Mouse (Mus musculus): ENCODE results near the gene Srpr.

The Srpr gene

GRCm38 (mm10) chr9:35199772-35200471 lies at the start of gene Srpr, which contains the start of gene Tirap:
Gene Srpr (plus strand): TSS chr9:35200175.
Gene Tirap (minus strand): TSS chr9:35200291.
- peak; percentile 88 to 91 for DNase-seq (ENCODE audit: low spot score in 2 of 2)

- no peak for DNase-seq (ENCODE audit: low spot score in 2 of 2)
Measured at GRCm38 (mm10) chr9:35152923-35153322, 47.1 kb upstream of the Srpr start.

DNA sequence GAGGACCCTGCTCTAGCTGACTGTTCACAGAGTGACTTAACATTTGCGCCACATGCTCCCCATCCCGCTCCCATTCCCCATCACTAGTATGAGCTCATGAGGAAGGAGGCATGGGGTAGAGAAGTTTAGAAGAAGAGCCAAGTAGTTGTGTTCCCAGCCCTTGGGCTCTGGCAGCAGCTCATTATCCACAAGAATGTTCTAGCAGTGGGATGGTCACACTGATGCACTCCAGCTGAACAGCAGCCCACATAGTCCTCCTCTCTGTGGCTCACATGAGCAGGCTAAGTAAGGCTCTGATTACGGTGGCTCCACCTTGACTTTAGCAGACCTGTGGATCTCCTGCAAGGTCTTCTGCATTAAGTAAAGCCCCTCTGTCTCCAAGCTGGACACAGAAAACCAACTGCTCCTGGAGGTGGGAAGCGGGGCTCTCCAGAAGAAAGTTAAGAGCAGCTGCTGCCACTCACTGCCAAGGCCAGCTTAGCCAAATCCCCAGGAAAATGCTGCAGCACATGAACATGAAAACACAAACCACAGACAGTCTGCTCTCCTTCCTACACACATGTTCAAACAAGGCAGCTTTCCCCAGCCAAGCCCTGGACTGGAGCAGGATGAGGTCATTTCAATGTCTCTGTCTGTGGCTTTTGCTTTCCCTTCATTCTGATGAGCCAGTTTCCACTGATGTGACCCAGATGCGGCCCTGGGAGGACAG lies 43.8 kb upstream of the Srpr start:
- no peak for DNase-seq (ENCODE audit: low spot score in 2 of 2)

DNA sequence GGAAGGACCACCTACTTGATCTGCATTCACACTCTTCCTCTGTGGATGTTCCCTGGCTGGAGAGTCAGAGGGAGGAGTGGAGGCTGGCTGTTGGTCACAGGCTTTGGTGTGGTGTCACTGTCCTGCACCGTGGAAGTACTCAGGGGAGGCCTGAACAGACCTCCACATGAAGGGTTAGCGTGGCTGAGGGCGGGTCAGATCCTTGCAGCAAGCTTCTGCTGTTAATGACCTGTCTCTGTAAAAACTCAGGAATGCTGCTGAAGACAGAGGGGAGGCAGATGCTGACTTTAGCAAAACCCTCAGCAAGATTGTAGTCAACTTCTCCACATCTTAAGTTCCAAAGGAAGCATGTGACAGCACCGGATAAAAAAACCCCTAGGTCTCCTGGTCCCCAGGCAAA lies 43.1 kb upstream of the Srpr start:
- DNase-seq (ENCODE audit: low spot score in 2 of 2) = no peak

DNA sequence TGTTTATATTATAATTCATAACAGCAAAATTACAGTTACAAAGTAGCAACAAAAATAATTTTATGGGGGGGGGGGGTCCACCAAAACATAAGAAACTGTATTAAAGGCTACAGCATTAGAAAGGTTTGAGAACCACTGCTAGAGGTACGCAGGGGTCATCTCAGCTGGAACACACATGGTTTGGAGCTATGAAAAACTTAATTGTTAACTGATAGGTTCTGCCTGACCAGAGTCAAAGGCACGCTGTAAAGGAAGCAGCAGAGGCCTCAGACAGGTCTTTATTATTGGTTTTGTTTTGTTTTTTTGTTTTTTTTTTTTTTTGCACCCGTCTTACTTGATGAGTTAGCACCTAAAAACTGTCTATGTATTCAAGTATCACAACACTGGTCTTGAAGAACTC lies 41.5 kb upstream of the Srpr start:
- no peak for DNase-seq (ENCODE audit: low spot score in 2 of 2)

- DNase-seq (ENCODE audit: low spot score in 2 of 2) = no peak
Measured at GRCm38 (mm10) chr9:35160662-35161061, 39.3 kb upstream of the Srpr start.

DNA sequence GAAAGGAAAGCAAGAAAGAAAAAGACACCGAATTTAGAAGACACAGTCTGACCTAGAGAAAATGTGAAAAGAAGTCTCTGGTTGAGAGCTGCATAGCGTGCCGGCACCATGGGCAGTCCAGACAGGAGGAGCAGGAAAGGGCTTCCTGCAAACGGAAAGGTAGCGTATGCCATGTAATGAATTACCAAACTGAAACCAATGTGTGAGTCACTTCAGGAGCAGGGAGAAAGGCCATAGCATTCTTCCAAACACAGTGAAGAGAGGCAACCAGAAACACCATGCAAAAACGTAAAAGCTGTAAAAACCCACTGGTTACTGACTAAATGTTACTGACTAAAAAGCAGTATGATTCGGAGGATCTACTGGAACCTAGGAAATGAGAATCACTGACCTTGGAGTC lies 38.3 kb upstream of the Srpr start:
- no peak for DNase-seq (ENCODE audit: low spot score in 2 of 2)

GRCm38 (mm10) chr9:35163011-35163690 lies 36.8 kb upstream of the Srpr start:
- no peak for DNase-seq (ENCODE audit: low spot score in 2 of 2)

- DNase-seq (ENCODE audit: low spot score in 2 of 2) = no peak
Measured at GRCm38 (mm10) chr9:35164142-35164874, 35.7 kb upstream of the Srpr start.

DNA sequence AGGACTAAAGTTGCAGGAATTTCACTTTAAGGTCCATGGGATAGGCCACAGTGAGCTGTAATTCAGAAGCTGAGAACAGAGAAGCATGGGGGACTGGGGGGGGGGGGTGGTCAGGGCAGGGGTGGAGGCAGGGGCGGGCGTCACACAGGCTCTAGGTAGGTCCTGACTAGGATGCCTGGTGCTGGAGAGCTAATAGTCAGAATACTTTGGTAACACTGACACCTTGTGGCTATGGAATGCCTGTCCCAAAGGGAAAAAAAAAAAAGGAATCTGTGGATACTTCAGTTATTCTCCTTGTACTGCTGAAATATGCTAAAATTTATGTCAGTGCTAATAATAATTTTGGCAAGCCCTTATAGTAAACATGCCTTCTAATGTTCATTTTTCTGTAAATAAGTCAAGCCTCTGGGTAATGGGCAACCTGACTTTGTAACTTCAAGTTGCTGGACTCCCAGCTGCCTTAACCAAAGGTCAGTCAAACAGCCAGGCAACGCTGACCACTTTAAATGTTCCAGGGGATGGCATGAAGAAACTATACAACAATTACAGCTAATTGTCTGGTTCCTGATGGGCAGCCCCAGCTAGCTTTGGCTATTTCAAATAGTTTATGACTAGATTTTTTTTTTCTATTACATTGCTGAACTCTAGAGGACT lies 33.7 kb upstream of the Srpr start:
- no peak for DNase-seq (ENCODE audit: low spot score in 2 of 2)

GRCm38 (mm10) chr9:35166798-35167635 lies 33.0 kb upstream of the Srpr start:
- DNase-seq (ENCODE audit: low spot score in 2 of 2) = no peak

DNA sequence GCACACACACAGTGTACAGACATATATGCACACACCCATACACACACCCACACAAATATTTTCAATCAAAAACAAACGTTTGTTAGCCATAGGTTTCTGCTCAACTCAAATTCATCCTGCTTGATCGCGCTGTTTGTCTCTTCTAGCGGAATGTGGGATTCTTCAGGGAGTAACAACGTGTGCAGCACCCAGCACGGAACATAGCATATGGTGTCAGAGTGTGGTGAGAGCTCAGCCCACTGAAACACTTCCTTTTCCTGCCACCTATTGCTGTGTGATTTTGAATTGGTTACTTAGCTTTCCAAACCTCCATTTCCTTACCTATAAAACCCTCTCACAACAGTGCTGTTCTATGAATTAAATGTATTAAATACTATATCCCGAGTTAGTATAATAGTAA lies 29.9 kb upstream of the Srpr start:
- DNase-seq (ENCODE audit: low spot score in 2 of 2) = no peak

DNA sequence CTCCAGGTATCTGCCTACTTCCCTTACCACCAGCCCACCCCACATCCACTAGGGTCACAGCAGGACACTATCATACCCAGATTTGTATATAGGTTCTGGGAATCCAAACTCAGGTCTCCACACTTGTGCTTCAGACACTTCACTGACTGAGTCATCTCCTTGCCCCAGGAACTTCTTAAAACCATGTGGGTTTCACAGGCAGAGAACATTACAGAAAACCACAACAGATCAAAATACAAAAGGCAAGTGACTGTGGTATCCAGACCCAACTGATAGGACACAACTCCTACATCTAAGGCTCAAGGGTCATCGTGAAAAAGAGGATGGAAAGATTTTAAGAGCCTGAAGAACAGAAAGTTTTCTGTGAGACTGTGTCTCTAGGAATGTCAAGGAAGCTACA lies 26.6 kb upstream of the Srpr start:
- no peak for DNase-seq (ENCODE audit: low spot score in 2 of 2)

DNA sequence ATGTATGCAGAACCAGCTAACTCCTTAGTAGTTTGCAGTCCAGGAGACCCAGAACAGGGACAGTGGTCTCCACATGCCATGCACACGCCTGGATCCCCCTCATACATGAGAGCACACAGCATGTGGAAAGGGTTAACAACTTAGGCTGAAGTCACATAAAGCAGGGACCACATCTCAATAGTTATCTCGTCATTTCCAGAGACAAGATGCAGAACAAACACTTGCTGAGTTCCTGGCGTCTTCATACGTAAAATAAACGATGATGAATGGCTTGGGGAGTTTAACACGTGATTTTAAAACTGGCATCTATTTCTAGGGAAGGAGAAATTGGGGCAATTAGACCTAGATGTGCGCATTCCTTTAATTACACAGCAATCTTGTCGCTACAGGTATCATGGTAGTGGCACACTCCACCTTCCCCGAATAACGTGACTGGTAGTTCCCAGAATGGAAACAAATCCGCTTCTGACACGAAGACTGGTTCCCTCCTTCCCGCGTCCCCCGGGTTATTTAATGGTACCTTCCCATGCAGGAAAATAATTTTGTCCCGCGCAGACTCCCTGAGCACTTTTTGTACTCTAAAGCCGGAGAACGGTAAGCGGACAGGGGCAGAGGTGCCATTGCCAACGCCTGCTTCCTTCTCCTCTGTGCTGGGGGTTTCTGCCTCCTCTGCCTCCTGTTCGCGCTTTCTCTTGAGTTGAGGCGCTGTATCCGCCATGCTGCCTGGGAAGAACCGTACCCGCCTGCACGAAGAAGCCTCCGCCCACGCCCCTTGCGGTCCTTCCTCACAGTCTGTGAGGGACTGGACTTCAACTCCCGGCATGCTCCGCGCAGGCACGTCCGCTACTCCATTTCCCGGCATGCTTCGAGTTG lies 24.5 kb upstream of the Srpr start, which contains the start of gene Dcps:
Dcps (minus strand) TSS at position 811 of the 873 bp plus-strand sequence.
- peak; percentile 87 to 94 for DNase-seq (ENCODE audit: low spot score in 2 of 2)

DNA sequence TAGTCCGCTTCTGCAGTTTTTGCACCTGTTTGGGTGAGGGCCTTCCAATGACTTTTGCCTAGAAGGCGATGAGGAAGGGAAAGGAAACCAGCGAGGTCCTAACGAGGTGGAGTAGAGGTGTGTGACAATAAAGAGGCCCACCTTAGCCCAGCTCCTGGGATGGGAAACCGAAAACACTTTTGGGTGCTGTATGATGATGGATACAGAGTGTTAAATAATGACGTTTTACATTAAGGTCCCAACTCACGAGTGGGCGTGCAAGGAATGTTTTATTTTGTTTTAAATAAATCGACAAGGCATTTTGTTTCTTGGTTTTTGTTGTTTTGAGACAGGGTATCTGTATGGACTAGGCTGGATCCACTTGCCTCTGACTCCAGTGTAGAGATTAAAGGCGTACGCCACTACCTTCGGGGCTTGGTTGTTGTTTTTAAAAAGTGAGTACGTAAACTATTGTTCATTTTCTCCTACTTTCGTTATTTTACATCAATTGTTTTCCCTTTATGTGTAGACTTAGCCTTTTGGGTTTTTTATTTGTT lies 23.8 kb upstream of the Srpr start:
- no peak for DNase-seq (ENCODE audit: low spot score in 2 of 2)

DNA sequence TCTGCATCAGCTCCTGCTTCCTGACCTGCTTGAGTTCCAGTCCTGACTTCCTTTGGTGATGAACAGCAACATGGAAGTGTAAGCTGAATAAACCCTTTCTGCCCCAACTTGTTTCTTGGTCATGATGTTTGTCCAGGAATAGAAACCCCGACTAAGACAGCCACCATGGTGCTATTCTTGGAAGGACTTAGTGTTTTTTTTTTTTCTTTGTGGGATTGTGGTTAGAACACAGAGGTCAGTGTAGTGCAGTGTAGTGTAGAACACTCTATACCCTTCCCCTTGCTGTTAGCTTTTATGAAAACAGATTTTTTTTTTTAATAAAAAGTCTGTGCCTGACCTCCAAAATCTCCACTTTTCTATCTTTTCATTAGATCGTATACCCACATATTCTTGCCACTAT lies 17.1 kb upstream of the Srpr start:
- DNase-seq (ENCODE audit: low spot score in 2 of 2) = no peak

DNA sequence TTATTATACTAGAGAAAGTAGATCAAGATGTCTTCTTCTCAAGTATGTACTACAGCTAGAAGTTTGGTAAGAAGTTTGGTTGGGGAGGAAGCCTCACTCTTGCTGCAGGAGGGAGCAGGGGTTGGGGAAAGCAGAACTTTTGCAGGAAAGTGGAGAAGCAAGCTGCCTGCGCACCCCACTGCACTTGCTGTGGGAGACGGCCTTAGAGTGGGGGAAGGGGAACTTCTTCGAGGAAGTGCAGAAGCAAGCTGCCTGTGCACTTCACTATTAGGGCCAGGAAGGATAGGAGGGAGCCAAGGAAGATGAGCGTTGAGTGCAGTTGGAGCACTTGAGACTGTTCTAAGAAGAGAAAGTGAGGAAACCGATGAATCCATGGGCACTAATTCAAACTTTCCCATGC lies 16.6 kb upstream of the Srpr start:
- no peak for DNase-seq (ENCODE audit: low spot score in 2 of 2)

GRCm38 (mm10) chr9:35186430-35186829 lies 13.5 kb upstream of the Srpr start:
- DNase-seq (ENCODE audit: low spot score in 2 of 2) = no peak

DNA sequence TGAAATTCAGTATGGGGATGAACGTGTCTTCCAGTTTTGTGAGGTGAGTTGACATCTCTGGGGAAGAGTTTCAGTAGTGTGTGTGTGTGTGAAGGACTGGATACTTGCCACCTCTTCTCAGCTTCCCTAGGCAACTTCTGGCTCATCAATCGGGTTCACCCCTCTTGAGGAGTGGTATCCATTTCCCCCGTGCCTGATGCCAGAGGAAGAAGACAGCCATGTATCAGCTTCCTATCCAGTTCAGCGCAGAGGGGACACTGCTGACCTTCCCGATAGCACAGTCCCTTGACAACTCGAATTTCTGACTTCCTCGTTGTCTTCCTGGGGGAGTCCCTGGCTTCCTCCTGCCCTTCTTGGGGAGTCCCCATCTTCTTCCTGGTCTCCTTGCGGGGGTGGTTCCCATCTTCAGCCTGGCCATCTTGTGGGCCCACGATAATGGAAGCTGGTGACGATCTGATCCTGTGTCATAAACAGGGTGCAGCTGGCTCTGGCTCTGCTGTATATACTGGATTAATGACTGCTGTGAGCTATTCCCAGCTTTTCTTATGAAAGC lies 12.5 kb upstream of the Srpr start:
- no peak for DNase-seq (ENCODE audit: low spot score in 2 of 2)

Measured in urinary bladder, adult 18-20 months (tissue).